Mouse (Mus musculus) liver, embryonic 13.5 days (tissue): ENCODE measurements at regions not wholly inside any gene's neighbourhood (a gene's known extent, or its start where the extent isn't known, plus 50 kb on each side); places are given as distances from the start of the nearest gene placed in this dataset.
A peak's percentile ranks its signal among the peaks of the same experiment; 100 is the strongest.

Source experiments
- ATAC-seq: fragments of 200-750 bp; cut with Nextera tagmentation; 2 replicates; pipeline ENCODE4 v1.8.0; 2017; ENCODE audit warnings: low read depth, mild to moderate bottlenecking, moderate number of reproducible peaks, moderate library complexity
- DNase-seq: peaks from one replicate; pipeline ENCODE4 v3.0.0; 2022
- H3K27ac ChIP-seq: fragments of 300-500 bp; sonication (generic); 2 replicates; pipeline ENCODE4 v1.5.1; 2015; ENCODE audit warnings: moderate library complexity, mild to moderate bottlenecking, inconsistent platforms
- H3K27me3 ChIP-seq: fragments of 300-500 bp; sonication (generic); 2 replicates; pipeline ENCODE4 v1.6.1; 2015; ENCODE audit warnings: mild to moderate bottlenecking, inconsistent platforms
- H3K36me3 ChIP-seq: fragments of 300-500 bp; sonication (generic); 2 replicates; pipeline ENCODE4 v1.6.1; 2015; ENCODE audit warnings: mild to moderate bottlenecking, inconsistent platforms
- H3K4me1 ChIP-seq: fragments of 300-500 bp; sonication (generic); replicated peaks from 2 replicates; pipeline ENCODE4 v1.6.1; 2015; ENCODE audit warnings: inconsistent platforms
- H3K4me2 ChIP-seq: fragments of 300-500 bp; sonication (generic); 2 replicates; pipeline ENCODE4 v1.6.1; 2015; ENCODE audit warnings: inconsistent platforms, mild to moderate bottlenecking, moderate library complexity
- H3K4me3 ChIP-seq: fragments of 300-500 bp; sonication (generic); replicated peaks from 2 replicates; pipeline ENCODE4 v1.5.1; 2015; ENCODE audit warnings: mild to moderate bottlenecking, inconsistent platforms
- H3K9ac ChIP-seq: fragments of 300-500 bp; sonication (generic); 2 replicates; pipeline ENCODE4 v1.6.1; 2015; ENCODE audit warnings: mild to moderate bottlenecking, inconsistent platforms
- H3K9me3 ChIP-seq: fragments of 300-500 bp; sonication (generic); replicated peaks from 2 replicates; pipeline ENCODE4 v1.6.1; 2016; ENCODE audit warnings: inconsistent platforms
- WGBS: fragments of 180-500 bp; shearing (Covaris S2); methylation state at CpG from one replicate; pipeline ENCODE4 v1.1.7; 2015; ENCODE audit not compliant: insufficient replicate concordance; 5-methylcytosine and 5-hydroxymethylcytosine counted together

DNA sequence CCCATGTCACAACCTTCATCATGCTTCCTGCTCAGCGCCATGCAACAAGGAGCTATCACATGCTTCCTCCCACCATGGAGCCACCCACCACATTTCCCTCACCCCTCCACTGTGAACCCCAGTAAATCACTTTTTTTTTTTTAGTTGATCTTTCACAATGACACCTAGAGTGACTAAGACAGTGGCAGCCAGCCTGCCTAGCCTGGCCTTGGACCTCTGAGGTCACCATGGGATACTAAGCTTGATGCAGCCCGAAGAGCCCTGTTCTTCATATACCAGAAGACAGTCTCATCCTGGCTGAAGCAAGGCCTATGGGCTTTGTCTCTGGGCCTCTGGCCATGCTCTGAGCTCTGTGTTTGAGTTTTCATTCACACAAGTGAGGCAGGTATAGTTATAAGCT lies 154.2 kb upstream of the Rpl38 start:
- no peak overlapping the region for H3K9ac ChIP-seq
- ATAC-seq (no peak), DNase-seq (no peak)
- H3K27me3 ChIP-seq: peaks cover 9% of the 10 kb centered on the region; the same call in 1 of the 2 replicates
- WGBS: 60% methylated on average over 2 of the region's 2 CpGs
- H3K4me1 ChIP-seq: no peaks in the 10 kb centered on the region
- H3K9me3 ChIP-seq: no peaks in the 10 kb centered on the region
- no peak overlapping the region for H3K4me2 ChIP-seq
- no peak overlapping the region for H3K4me3 ChIP-seq
- H3K36me3 ChIP-seq: no peaks in the 10 kb centered on the region
- H3K27ac ChIP-seq: no peak overlapping the region

DNA sequence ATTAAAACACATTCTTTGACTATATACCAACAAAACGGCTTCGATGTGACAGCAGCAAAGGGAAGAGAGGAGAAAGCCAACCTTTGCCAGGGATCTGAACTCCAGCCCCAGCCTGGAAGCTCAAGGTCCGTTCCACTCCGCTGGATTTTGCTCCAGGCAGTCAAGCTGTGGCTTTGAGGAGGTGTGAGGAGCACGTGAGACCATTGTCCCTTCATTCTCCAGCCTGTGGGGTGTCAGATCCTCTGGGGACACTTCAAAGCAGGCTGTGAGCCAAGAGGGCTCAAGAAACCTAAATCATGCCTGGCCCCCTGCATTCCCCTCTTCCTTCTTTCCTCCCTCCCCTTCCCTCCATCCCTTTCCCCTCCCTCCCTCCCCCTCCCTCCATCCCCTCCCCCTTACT lies 154.9 kb upstream of the Rpl38 start:
- ATAC-seq (no peak), DNase-seq (no peak)
- Histone ChIP-seq H3K27me3 (peaks cover 9% of the 10 kb centered on the region; the same call in 1 of the 2 replicates), H3K36me3 (no peaks in the 10 kb centered on the region), H3K4me1 (no peaks in the 10 kb centered on the region), H3K9me3 (no peaks in the 10 kb centered on the region), H3K4me2 (no peak overlapping the region), H3K27ac (no peak overlapping the region), H3K9ac (no peak overlapping the region), H3K4me3 (no peak overlapping the region)
- WGBS: 22% methylated on average over 5 of the region's 5 CpGs

DNA sequence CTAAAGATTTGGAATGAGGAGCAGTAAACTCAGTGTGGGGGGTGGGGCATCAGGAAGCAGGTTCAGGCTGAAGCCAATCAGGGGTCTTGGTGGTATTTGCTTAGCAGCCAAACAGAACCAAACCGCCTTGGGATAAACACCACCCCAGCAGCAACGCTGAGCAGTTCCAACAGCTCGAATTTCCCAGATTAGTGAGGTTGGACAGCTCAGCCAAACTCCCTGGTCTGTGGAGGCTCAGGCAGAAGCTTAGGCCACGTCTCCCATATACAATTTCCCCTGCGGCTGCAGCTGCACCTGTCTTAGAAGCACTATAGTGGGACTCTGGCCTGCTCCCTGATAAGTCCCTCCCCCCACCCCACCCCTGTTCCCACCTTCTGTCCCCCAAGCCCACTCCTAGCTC lies 156.3 kb upstream of the Rpl38 start:
- no peaks in the 10 kb centered on the region for H3K36me3 ChIP-seq
- no peak for DNase-seq
- no peak overlapping the region for H3K9ac ChIP-seq
- no peak overlapping the region for H3K4me2 ChIP-seq
- H3K9me3 ChIP-seq: no peaks in the 10 kb centered on the region; the same call in 1 of the 2 replicates
- peaks cover 9% of the 10 kb centered on the region; the same call in 1 of the 2 replicates for H3K27me3 ChIP-seq
- H3K4me3 ChIP-seq: no peak overlapping the region
- 18% methylated on average over 5 of the region's 5 CpGs for WGBS
- H3K4me1 ChIP-seq: no peaks in the 10 kb centered on the region
- no peak for ATAC-seq
- no peak overlapping the region for H3K27ac ChIP-seq

DNA sequence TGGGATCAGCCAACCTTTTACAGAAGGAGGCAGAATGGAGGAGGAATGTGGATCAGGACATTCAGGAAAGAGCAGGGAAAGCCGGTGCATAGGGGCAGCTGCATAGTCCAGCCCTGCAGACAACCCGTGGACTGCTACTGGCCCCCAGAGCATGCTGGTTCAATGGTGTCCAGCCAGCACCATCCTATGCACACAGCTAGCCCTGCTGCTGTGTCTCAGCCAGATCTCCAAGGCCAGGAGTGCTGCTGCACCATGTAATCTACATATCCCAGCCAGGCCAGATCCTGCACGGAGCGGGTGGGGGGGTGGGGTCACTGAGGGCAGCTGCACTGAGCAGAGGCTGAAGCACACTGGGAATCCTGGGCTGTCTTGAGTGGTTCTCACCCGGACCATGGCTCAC lies 165.8 kb upstream of the Rpl38 start:
- WGBS: 25% methylated on average over 5 of the region's 5 CpGs
- no peak overlapping the region for H3K27ac ChIP-seq
- no peak for ATAC-seq

DNA sequence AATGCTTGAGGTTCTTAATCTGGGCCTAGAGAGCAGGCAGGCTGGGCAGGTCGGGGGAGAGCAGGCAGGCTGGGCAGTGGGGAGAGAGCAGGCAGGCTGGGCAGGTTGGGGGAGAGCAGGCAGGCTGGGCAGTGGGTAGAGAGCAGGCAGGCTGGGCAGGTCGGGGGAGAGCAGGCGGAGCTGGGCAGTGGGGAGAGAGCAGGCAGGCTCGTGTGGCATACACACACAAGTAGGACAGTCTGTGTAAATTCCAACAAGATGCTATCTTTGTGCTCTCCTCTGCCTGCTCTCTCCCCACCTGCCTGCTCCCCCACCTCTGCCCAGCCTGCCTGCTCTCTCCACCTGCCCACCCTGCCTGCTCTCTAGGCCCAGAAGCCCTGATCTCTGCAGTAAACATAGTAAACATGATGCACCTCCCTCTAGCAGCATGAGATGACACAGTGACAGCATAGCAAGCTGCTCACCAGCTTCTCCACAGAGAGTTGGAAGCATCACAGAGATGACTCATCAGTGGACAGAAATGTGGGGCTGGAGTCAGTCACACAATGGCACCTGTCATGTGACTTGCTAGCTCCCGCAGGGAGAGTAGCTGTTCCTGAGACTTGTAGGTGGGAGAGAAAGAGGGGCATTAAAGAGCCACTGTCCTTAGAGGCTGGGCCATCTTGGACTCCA lies 166.3 kb upstream of the Rpl38 start:
- no peaks in the 10 kb centered on the region for H3K36me3 ChIP-seq
- H3K9ac ChIP-seq: no peak overlapping the region
- 46% methylated on average over 5 of the region's 5 CpGs for WGBS
- H3K4me2 ChIP-seq: no peak overlapping the region
- H3K4me3 ChIP-seq: no peak overlapping the region
- H3K27ac ChIP-seq: no peak overlapping the region
- no peak for ATAC-seq
- H3K9me3 ChIP-seq: no peaks in the 10 kb centered on the region; the same call in 1 of the 2 replicates
- H3K27me3 ChIP-seq: peaks cover 3% of the 10 kb centered on the region; the same call in 1 of the 2 replicates
- DNase-seq: no peak
- no peaks in the 10 kb centered on the region for H3K4me1 ChIP-seq

More for the DNA sequence above, 165.8 kb upstream of the Rpl38 start:
- DNase-seq: no peak
- no peaks in the 10 kb centered on the region for H3K36me3 ChIP-seq
- H3K4me1 ChIP-seq: no peaks in the 10 kb centered on the region
- H3K27me3 ChIP-seq: peaks cover 3% of the 10 kb centered on the region; the same call in 1 of the 2 replicates
- no peak overlapping the region for H3K4me3 ChIP-seq
- H3K9me3 ChIP-seq: no peaks in the 10 kb centered on the region; the same call in 1 of the 2 replicates
- no peak overlapping the region for H3K9ac ChIP-seq
- no peak overlapping the region for H3K4me2 ChIP-seq

DNA sequence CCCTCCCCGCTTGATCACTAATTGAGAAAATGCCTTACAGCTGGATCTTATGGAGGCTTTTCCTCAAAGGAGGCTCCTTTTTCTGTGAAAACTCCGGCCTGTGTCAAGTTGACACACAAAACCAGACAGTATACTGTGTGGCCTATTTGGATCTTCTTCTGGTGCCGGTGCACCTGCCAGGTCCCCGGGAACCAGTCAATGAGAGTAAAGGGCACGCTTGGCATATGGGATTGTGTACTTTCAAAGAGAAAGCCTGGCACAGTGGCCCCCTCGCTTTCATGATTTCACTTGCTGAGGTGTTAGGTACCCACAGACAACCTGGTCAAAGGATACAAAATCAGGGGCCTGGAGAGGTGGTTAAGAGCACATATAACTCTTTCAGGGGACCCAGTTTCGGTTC lies 167.9 kb upstream of the Rpl38 start:
- no peaks in the 10 kb centered on the region for H3K36me3 ChIP-seq
- no peaks in the 10 kb centered on the region for H3K9me3 ChIP-seq
- 71% methylated on average over 7 of the region's 7 CpGs for WGBS
- peaks cover 10% of the 10 kb centered on the region; the same call in 1 of the 2 replicates for H3K27me3 ChIP-seq
- no peak overlapping the region for H3K9ac ChIP-seq
- no peak for DNase-seq
- no peak overlapping the region for H3K4me3 ChIP-seq
- H3K4me1 ChIP-seq: no peaks in the 10 kb centered on the region
- H3K27ac ChIP-seq: no peak overlapping the region
- no peak for ATAC-seq
- no peak overlapping the region for H3K4me2 ChIP-seq

DNA sequence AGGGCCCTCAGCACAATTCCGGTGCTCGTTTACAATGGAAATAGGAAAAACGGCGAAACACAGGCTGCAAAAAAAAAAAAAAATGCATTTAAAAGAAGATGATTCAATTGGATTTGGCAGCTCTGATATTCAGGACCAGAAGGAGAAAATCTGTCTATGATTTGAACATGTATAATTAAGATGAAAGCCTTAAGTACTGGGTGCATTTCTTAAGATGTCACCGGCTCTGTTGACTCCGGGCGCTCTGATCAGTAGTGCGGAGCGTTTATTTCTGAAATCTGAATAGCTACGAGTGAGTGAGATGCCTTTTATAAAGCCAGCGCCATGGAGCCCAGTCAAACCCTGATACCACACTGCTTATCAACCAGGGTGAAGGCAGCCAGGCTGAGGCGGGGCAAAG lies 168.7 kb upstream of the Rpl38 start:
- no peaks in the 10 kb centered on the region for H3K36me3 ChIP-seq
- H3K4me3 ChIP-seq: no peak overlapping the region
- no peak for ATAC-seq
- no peak for DNase-seq
- H3K9me3 ChIP-seq: no peaks in the 10 kb centered on the region
- H3K27me3 ChIP-seq: peaks cover 18% of the 10 kb centered on the region; the same call in 1 of the 2 replicates
- no peak overlapping the region for H3K9ac ChIP-seq
- H3K27ac ChIP-seq: no peak overlapping the region
- no peak overlapping the region for H3K4me2 ChIP-seq
- WGBS: 72% methylated on average over 12 of the region's 12 CpGs
- H3K4me1 ChIP-seq: no peaks in the 10 kb centered on the region

DNA sequence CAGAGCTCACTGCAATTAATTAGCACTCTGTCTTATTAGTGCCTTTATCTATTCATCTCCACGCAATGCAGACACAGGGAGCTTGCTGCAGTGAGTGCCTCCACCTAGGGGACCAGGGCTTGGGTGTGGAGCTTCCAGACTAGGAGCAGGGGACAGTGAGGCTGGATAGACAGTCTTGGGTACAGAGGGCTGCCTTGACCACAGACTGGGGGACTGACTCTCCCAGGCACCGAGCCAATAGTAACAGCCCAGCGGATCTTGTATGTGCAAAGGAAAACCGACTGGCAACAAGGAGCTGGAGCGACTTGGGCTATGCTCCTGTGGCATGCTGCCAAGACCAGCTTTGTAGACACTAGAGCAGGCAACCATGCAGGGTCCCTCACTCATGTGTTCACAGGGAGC lies 172.8 kb upstream of the Rpl38 start:
- H3K27me3 ChIP-seq: peaks cover 39% of the 10 kb centered on the region
- H3K9ac ChIP-seq: no peak overlapping the region
- no peaks in the 10 kb centered on the region for H3K36me3 ChIP-seq
- ATAC-seq: no peak
- no peak overlapping the region for H3K4me2 ChIP-seq
- no peak for DNase-seq
- no peak overlapping the region for H3K27ac ChIP-seq
- H3K4me3 ChIP-seq: no peak overlapping the region
- no peaks in the 10 kb centered on the region for H3K9me3 ChIP-seq
- 49% methylated on average over 5 of the region's 5 CpGs for WGBS
- H3K4me1 ChIP-seq: no peaks in the 10 kb centered on the region

DNA sequence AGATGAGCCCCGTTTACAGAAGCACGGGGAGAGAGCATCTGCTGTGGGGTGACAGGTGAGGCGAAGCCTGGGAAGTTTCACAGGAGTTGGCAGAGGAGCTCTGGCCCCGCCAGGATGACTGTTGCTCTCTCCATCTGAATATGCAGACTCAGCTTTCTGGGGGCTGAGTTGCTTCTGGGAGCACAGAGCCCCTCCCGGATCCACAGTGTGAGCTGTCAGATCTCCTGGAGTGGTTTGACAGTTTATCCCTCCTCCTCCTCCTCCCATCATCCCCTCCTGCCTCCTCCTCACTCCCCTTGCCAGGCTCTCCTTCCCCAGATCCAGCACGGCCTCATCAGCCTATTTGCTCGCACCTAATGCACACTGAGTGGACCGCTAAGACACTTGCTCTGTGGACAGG lies 181.9 kb upstream of the Rpl38 start:
- Histone ChIP-seq H3K27me3 (peaks cover 10% of the 10 kb centered on the region; the same call in 1 of the 2 replicates), H3K4me3 (no peak overlapping the region), H3K27ac (no peak overlapping the region), H3K4me2 (no peak overlapping the region), H3K36me3 (no peaks in the 10 kb centered on the region), H3K9ac (no peak overlapping the region), H3K9me3 (no peaks in the 10 kb centered on the region), H3K4me1 (peaks cover 14% of the 10 kb centered on the region)
- ATAC-seq (no peak), DNase-seq (no peak)
- WGBS: 34% methylated on average over 8 of the region's 8 CpGs

DNA sequence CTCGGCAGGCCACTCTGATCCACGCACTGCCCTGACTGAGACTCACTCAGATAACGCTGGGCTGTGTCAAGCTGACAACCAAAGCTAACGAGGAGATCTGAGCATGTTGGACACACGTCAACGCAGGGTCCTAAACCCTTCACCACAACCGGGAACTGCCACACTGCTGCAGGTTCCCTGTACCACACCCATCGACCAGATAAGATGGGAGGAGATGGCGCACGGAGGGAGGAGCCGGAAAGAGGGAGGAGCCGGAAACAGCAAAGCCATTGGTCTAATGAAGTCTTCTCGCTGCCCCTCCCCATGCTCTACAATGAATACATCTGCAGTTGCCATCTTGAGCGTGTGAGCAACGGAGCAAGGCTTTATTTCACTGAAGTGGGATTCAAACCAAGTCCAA lies 182.9 kb upstream of the Rpl38 start:
- DNase-seq: peak; percentile 54
- ATAC-seq: peak; percentile 85
- 17% methylated on average over 15 of the region's 15 CpGs for WGBS
- H3K9ac ChIP-seq: no peak overlapping the region
- peaks cover 14% of the 10 kb centered on the region for H3K4me1 ChIP-seq
- no peaks in the 10 kb centered on the region for H3K9me3 ChIP-seq
- H3K27me3 ChIP-seq: peaks cover 8% of the 10 kb centered on the region; the same call in 1 of the 2 replicates
- no peak overlapping the region for H3K27ac ChIP-seq
- H3K36me3 ChIP-seq: no peaks in the 10 kb centered on the region
- H3K4me3 ChIP-seq: no peak overlapping the region
- peak overlapping the region; percentile 41 for H3K4me2 ChIP-seq

DNA sequence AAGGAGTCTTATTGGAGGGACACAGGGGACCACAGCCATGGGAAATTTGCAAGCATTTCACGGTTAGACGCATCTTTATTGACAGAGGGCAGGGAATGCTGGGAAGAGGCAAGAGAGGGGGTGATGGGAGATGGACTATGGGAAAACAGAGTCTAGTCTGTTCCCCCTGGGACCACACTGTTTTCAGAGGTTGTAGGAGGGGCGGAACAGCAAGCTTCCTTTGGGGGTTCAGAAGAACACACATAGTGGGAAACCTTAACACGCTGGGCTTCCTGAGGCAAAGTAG lies 183.7 kb upstream of the Rpl38 start:
- Histone ChIP-seq H3K36me3 (no peaks in the 10 kb centered on the region), H3K4me3 (no peak overlapping the region), H3K27ac (no peak overlapping the region), H3K4me1 (peaks cover 14% of the 10 kb centered on the region), H3K27me3 (peaks cover 2% of the 10 kb centered on the region; the same call in 1 of the 2 replicates), H3K9me3 (no peaks in the 10 kb centered on the region), H3K9ac (no peak overlapping the region), H3K4me2 (no peak overlapping the region)
- DNase-seq (no peak), ATAC-seq (no peak)
- 74% methylated on average over 4 of the region's 4 CpGs for WGBS
